Mouse (Mus musculus): ENCODE data around the gene 1700021F07Rik. TPM values are rescaled to one million over a fixed set of nuclear protein-coding genes. Genes with fewer than 3 reads are reported as not detected.

1700021F07Rik gene
- polyA plus RNA-seq (2015; fragmentation: Nextera tagmentation; extraction: Ambion mirVana), result not detected in 2 replicates

DNA sequence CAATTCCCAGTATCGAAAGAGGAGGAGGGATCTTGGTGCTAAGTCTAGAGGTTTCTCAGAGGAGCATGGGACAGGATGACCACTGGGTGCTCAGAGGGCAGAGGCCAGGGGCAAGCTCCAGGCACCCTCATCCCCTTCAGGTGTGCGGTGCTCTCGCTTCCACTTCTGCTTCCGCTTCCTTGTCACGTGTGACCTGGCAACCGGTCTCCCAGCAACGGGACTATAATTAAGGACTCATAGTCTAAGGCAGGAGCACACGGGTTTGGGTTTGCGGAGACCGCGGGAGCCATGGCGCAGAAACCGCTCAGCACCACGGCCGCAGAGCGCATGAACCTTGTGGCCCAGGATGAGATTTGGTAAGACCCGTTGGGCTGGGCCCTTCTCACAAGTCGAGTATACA is at the start of gene 1700021F07Rik:
1700021F07Rik (plus strand) TSS at position 211 of the 400 bp plus-strand sequence.
- DNase-seq, result no peak
- H3K27me3 ChIP-seq, result no peaks in the 10 kb centered on the region
- no peak for ATAC-seq (ENCODE audit: low read depth)
- no peak within 1 kb of the TSS for H3K9ac ChIP-seq
- H3K36me3 ChIP-seq, result no peaks in the 10 kb centered on the region
- H3K4me3 ChIP-seq (replicated peaks), result no peak within 1 kb of the TSS
- H3K4me1 ChIP-seq (replicated peaks), result no peaks in the 10 kb centered on the region
- no peak within 1 kb of the TSS for H3K27ac ChIP-seq
- H3K4me2 ChIP-seq, result no peak within 1 kb of the TSS
- H3K9me3 ChIP-seq (replicated peaks), result no peaks in the 10 kb centered on the region
- 79% methylated on average over 18 of the region's 18 CpGs for WGBS (ENCODE audit: insufficient replicate concordance)

DNA sequence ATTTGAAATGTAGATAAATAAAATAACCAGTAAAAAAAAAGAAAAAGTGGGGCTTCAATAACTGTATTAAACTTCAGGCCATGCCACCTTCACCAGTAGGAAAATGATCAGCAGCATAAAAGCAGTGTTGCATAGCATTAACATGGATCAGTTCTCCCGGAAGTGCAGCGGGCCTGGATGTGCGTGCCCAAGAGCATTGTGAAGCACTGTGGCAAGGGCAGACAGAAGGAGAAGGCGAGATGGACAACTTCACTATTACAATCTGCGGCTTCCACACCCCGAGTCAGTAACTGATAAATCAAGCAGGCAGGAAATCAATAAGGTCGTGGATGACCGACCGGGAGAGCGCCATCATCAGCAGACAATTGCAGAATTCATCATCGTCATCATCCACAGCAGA is 49.2 kb upstream of the 1700021F07Rik start:
- no peaks in the 10 kb centered on the region for H3K4me1 ChIP-seq (replicated peaks)
- no peak overlapping the region for H3K27ac ChIP-seq
- no peak overlapping the region for H3K9ac ChIP-seq
- no peak overlapping the region for H3K4me3 ChIP-seq (replicated peaks)
- H3K9me3 ChIP-seq (replicated peaks), result no peaks in the 10 kb centered on the region
- no peaks in the 10 kb centered on the region for H3K36me3 ChIP-seq
- H3K27me3 ChIP-seq, result 0 out of 2 replicates have a peak, but pooled peaks cover 2% of the 10 kb centered on the region
- ATAC-seq (ENCODE audit: low read depth) (no peak), DNase-seq (no peak)
- H3K4me2 ChIP-seq, result no peak overlapping the region
- WGBS (ENCODE audit: insufficient replicate concordance), result 58% methylated on average over 11 of the region's 11 CpGs

DNA sequence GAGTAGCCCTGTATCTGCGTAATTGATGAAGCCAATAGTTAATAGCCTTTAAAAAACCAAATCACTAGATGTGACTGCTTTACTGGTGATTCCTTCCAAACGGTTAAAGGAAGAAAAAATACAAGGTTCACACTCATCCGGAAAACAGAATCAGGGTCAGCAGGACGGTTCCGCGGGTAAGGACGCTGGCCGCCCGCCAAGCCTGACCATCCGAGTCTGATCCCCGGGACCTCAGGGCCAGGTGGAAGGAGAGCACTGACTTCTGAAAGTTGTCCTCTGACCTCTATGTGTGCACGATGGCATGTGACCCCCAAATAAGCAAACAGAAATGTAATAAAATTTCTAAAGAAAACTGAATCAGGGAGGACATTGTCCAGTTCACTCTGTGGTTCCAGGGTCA is 43.3 kb upstream of the 1700021F07Rik start:
- DNase-seq (no peak), ATAC-seq (ENCODE audit: low read depth) (no peak)
- Histone ChIP-seq H3K36me3 (no peaks in the 10 kb centered on the region), H3K9ac (no peak overlapping the region), H3K9me3 (replicated peaks) (no peaks in the 10 kb centered on the region), H3K4me2 (no peak overlapping the region), H3K4me3 (replicated peaks) (no peak overlapping the region), H3K4me1 (replicated peaks) (no peaks in the 10 kb centered on the region), H3K27me3 (no peaks in the 10 kb centered on the region), H3K27ac (no peak overlapping the region)
- WGBS (ENCODE audit: insufficient replicate concordance), result 71% methylated on average over 12 of the region's 12 CpGs

DNA sequence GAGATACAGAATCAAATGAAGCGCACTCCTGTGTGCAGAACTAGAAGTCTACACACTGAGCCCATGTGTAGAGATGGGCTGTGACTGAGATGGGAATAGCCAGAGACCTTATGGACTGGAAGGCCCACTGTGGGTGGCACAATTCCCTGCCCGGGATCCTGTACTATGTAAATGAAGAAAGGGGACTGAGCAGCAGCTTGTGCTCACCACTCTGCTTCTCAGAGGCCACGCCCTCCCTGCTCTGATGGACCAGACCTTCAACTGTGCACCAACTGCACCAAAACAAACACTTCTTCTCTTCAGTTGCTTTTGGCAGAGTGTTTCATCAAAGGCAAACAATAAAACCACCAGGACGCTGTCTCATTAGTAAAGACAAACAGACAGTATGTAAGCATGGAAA is 37.9 kb upstream of the 1700021F07Rik start:
- no peak overlapping the region for H3K4me2 ChIP-seq
- H3K9me3 ChIP-seq (replicated peaks), result no peaks in the 10 kb centered on the region
- ATAC-seq (ENCODE audit: low read depth) (no peak), DNase-seq (no peak)
- no peaks in the 10 kb centered on the region for H3K27me3 ChIP-seq
- no peaks in the 10 kb centered on the region for H3K4me1 ChIP-seq (replicated peaks)
- no peak overlapping the region for H3K9ac ChIP-seq
- WGBS (ENCODE audit: insufficient replicate concordance), result 72% methylated on average over 4 of the region's 4 CpGs
- no peak overlapping the region for H3K4me3 ChIP-seq (replicated peaks)
- no peak overlapping the region for H3K27ac ChIP-seq
- H3K36me3 ChIP-seq, result no peaks in the 10 kb centered on the region

DNA sequence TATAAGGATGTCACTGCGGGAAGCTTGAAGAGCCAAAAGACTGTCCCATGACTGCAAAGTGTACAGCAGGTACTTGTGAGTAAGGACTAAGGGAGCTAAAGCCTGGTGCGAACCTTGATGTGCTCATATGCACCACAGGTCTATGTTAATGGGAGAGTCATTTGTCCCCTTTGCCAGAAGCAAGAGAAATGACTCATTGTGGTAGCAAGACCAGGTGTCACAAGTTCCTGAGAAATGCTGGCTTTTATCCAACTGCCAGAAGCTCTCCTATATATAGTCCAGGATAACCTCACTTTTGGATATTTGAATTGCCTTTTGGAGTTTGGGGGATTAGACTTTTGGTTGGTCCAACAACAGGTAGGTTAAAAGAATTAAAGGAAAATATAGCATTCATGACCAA is 22.8 kb upstream of the 1700021F07Rik start:
- Histone ChIP-seq H3K4me3 (replicated peaks) (no peak overlapping the region), H3K36me3 (no peaks in the 10 kb centered on the region), H3K4me1 (replicated peaks) (no peaks in the 10 kb centered on the region), H3K9me3 (replicated peaks) (no peaks in the 10 kb centered on the region), H3K4me2 (no peak overlapping the region), H3K27ac (no peak overlapping the region), H3K27me3 (no peaks in the 10 kb centered on the region), H3K9ac (no peak overlapping the region)
- no peak for DNase-seq
- WGBS (ENCODE audit: insufficient replicate concordance), result 60% methylated on average over 2 of the region's 2 CpGs
- no peak for ATAC-seq (ENCODE audit: low read depth)

DNA sequence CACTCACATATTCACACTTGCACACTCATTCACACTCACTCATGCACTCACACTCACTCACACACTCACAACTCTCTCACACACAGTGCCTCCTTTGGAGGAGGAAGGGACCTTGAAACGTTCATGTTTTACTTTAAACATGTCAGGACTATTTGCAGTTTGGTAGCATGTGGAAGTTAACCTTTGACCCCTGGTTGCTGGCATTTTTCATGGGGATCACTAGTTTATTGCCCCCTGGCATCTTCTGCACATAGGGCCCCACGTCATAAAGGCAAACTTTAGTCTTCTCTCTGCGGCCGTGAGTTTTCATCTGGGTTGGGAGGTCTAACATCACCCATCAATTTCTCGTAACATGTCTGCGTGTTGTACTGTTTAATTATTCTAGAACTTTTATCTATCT is 8.4 kb upstream of the 1700021F07Rik start:
- DNase-seq, result no peak
- no peak overlapping the region for H3K27ac ChIP-seq
- no peaks in the 10 kb centered on the region for H3K4me1 ChIP-seq (replicated peaks)
- H3K9ac ChIP-seq, result no peak overlapping the region
- H3K4me3 ChIP-seq (replicated peaks), result no peak overlapping the region
- no peaks in the 10 kb centered on the region for H3K36me3 ChIP-seq
- 0 out of 2 replicates have a peak, but pooled peaks cover 3% of the 10 kb centered on the region for H3K9me3 ChIP-seq (replicated peaks)
- no peak for ATAC-seq (ENCODE audit: low read depth)
- H3K4me2 ChIP-seq, result no peak overlapping the region
- no peaks in the 10 kb centered on the region for H3K27me3 ChIP-seq
- WGBS (ENCODE audit: insufficient replicate concordance), result 71% methylated on average over 6 of the region's 6 CpGs

DNA sequence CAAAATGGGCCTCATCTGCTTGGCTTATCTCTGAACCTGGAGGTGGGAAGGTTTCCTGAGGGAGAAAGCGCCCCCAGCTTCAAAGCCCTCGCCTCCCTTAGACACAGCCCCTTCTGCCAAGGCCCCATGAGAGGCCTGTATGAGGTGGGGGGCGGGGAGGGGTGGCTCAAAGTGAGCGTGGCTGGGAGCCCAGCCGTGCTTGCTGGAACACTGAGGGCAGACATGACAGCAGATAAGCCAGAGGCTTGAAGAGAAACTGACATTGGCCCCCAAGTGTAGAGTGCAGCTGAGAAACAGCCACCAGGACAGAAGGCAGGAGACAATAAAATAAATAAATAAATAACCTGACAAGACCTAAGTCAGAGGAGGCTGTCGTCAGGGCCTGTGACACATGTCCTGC is 7.2 kb upstream of the 1700021F07Rik start:
- Histone ChIP-seq H3K4me2 (no peak overlapping the region), H3K9ac (no peak overlapping the region), H3K4me3 (replicated peaks) (no peak overlapping the region), H3K36me3 (no peaks in the 10 kb centered on the region), H3K27ac (no peak overlapping the region), H3K27me3 (no peaks in the 10 kb centered on the region), H3K4me1 (replicated peaks) (no peaks in the 10 kb centered on the region), H3K9me3 (replicated peaks) (0 out of 2 replicates have a peak, but pooled peaks cover 3% of the 10 kb centered on the region)
- DNase-seq (no peak), ATAC-seq (ENCODE audit: low read depth) (no peak)
- 34% methylated on average over 6 of the region's 6 CpGs for WGBS (ENCODE audit: insufficient replicate concordance)

DNA sequence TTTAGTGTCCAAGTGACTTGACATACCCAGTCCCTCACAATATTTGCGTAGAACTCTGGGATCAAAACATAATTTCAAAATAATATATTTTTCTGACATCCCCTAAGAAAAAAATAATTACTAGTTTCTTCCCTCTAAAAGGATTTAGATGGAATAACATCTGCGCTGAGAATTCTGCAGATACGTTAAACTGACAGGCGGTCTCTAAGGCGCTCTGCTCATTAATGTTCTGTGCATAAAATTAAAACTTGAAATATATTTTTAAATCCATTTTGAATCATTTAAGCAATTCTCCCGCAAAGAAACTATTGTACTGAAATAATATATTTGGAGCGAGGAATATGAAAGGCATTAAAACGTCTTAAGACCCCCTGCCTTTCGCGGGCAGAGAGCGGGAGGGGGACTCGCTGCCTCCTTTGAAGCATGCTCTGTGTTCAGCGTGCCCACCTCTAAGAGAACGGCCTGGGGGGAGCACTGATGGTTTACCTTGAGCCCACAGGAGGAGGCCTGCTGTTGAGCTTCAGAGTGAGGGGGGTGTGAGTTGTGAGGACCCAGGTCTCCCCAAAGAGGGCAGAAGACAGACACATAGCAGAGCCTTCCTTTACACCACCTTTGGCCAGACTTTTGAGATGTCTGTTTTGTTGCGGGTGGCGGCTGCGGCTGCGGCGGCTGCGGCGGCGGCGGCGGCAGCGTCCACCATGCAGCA is 6.1 kb upstream of the 1700021F07Rik start:
- 77% methylated on average over 25 of the region's 25 CpGs for WGBS (ENCODE audit: insufficient replicate concordance)
- no peak for ATAC-seq (ENCODE audit: low read depth)
- no peak overlapping the region for H3K9ac ChIP-seq
- no peaks in the 10 kb centered on the region for H3K36me3 ChIP-seq
- no peaks in the 10 kb centered on the region for H3K4me1 ChIP-seq (replicated peaks)
- DNase-seq, result no peak
- H3K9me3 ChIP-seq (replicated peaks), result no peaks in the 10 kb centered on the region
- no peak overlapping the region for H3K27ac ChIP-seq
- H3K4me3 ChIP-seq (replicated peaks), result no peak overlapping the region
- H3K27me3 ChIP-seq, result no peaks in the 10 kb centered on the region
- H3K4me2 ChIP-seq, result no peak overlapping the region

DNA sequence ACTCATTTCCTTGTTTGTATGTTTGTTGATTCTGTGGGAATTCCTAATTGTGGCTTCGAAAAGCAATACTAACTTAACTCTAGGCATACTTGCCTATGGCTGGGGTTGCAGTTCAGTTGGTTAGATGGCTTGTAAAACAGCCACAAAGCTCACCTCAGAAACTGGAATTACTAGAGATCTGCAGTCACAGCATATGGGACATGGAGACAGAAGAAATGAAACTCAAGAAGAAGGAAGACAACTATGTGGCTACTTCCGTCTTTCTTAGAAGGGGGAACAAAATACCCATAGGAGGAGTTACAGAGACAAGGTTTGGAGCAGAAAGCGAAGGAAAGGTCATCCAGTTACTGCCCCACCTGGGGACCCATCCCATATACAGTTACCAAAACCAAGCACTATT is 6.1 kb downstream of the 1700021F07Rik start:
- H3K4me2 ChIP-seq, result no peak overlapping the region
- 44% methylated on average over 3 of the region's 3 CpGs for WGBS (ENCODE audit: insufficient replicate concordance)
- no peaks in the 10 kb centered on the region for H3K36me3 ChIP-seq
- no peak for ATAC-seq (ENCODE audit: low read depth)
- H3K27ac ChIP-seq, result no peak overlapping the region
- H3K4me3 ChIP-seq (replicated peaks), result no peak overlapping the region
- H3K4me1 ChIP-seq (replicated peaks), result no peaks in the 10 kb centered on the region
- no peak overlapping the region for H3K9ac ChIP-seq
- no peak for DNase-seq
- H3K9me3 ChIP-seq (replicated peaks), result no peaks in the 10 kb centered on the region
- H3K27me3 ChIP-seq, result no peaks in the 10 kb centered on the region

DNA sequence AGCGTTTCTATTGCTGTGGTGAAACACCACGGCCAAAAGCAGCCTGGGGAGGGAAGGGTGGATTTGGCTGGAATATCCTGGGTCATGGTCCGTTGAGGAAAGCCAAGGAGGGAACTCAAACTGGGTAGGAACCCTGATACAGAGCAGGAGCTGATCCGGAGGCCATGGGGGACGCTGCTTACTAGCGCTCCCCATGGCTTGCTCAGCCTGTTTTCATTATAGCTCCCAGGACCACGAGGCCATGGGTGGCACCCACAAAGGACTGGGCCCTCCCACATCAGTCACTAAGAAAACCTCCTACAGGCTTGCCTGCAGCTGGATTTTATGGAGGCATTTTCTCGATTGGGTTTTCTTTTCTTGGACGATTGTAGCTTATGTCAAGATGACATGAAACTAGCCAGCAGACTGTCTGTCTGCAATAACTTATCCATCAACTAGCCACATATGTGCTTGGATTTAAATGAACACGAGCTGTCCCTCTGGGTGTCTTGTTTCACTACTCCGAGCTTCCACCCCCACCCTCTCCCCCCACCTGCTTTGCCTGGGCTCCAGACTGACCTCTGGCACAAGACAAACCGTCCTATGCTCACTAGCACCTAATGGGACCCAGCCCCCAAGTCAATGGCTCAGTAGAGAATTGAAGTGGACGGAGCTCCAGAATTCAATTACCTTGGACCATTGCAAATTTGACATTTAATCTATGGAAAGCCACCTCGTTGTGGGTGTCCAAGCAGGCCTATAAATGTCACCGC is 10.5 kb downstream of the 1700021F07Rik start:
- DNase-seq (no peak), ATAC-seq (ENCODE audit: low read depth) (no peak)
- Histone ChIP-seq H3K4me1 (replicated peaks) (no peaks in the 10 kb centered on the region), H3K36me3 (no peaks in the 10 kb centered on the region), H3K27me3 (no peaks in the 10 kb centered on the region), H3K4me3 (replicated peaks) (no peak overlapping the region), H3K9me3 (replicated peaks) (no peaks in the 10 kb centered on the region), H3K9ac (no peak overlapping the region), H3K4me2 (no peak overlapping the region), H3K27ac (no peak overlapping the region)
- WGBS (ENCODE audit: insufficient replicate concordance), result 61% methylated on average over 15 of the region's 15 CpGs

DNA sequence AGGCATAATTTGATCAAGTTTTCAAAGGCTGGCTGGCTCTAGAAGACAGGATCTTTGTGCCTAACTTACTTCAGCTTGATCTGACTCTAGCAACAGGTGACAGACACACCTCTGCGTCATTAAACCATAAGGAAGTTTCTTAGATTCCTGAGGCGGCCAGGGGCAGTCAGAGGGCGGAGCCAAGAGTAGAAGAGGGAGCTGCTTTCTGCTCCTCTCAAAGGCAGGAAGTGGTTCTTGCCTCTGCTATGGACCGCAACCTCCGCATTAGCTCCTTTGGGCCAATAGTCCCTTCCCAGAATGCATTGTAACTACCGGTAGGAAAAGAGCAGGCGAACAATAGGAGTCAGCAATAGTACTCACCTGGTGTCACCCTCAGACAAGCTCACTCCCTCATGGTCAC is 12.2 kb downstream of the 1700021F07Rik start:
- H3K36me3 ChIP-seq, result no peaks in the 10 kb centered on the region
- ATAC-seq (ENCODE audit: low read depth) (no peak), DNase-seq (no peak)
- no peak overlapping the region for H3K4me3 ChIP-seq (replicated peaks)
- no peak overlapping the region for H3K27ac ChIP-seq
- 31% methylated on average over 7 of the region's 7 CpGs for WGBS (ENCODE audit: insufficient replicate concordance)
- no peaks in the 10 kb centered on the region for H3K9me3 ChIP-seq (replicated peaks)
- no peak overlapping the region for H3K9ac ChIP-seq
- H3K4me2 ChIP-seq, result no peak overlapping the region
- no peaks in the 10 kb centered on the region for H3K27me3 ChIP-seq
- H3K4me1 ChIP-seq (replicated peaks), result no peaks in the 10 kb centered on the region

DNA sequence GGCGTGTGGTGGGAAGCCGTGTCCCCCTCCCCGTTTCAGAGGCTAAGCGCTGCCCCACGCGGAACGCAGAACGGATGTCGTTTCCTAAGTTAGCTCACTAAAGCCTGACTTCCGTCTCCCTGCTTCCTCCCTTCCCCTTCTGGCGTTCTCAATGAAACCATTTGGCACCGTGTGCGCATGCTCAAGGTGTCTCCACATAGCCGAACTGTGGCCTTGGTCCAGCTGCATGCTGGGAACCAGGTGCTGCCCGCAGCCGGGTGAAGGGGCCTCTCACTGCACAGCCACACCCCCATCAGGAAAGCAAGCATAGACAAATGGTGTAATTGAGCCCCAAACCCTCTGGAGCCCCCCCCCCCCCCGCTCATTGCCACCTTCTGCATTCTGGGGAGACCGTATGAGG is 13.0 kb downstream of the 1700021F07Rik start:
- Histone ChIP-seq H3K4me3 (replicated peaks) (no peak overlapping the region), H3K9me3 (replicated peaks) (no peaks in the 10 kb centered on the region), H3K4me2 (no peak overlapping the region), H3K27me3 (no peaks in the 10 kb centered on the region), H3K4me1 (replicated peaks) (no peaks in the 10 kb centered on the region), H3K27ac (no peak overlapping the region), H3K9ac (no peak overlapping the region), H3K36me3 (no peaks in the 10 kb centered on the region)
- no peak for ATAC-seq (ENCODE audit: low read depth)
- 74% methylated on average over 18 of the region's 18 CpGs for WGBS (ENCODE audit: insufficient replicate concordance)
- no peak for DNase-seq

All from liver, embryonic 13.5 days (tissue).